11 mouse cellular contexts compared by ENCODE assay signal in the genomic region with DNA sequence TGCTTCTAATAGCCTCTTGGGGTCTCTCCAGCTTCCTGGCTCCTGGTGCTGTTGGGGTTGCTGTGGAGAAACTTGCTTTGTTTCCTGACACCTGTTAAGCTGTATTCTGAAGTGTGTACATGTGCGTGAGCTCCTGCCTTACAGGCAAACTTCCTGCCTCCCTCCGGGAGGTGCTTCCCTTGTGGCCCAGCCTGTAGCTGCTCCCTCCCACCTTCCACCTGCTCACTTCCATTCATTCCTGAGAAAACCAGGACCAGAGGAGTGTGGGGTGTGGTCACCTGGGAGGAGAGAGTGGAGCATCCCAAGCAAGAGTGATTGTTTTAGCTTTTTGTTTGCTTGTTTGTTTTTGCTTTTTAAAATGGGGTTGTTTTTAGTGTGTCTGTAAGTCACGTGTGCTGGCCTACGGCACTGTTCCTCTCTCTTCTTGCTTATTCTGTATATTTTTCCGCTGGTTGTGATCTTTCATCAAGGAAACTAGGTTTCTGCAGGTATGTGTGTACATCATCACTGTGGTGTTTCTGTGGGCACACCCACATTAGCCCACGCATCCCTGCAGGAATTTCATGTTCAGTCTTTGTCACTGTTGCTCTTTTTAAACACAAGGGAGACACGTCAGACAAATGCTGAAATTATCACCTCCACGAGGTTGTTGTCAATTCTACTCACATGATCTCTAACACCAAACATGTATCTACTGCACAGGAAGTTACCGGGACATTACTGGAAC. TPM values are rescaled to one million over a fixed set of nuclear protein-coding genes. Genes with fewer than 3 reads are reported as not detected.
DNase-seq lines count a peak whose midpoint lies in the region; ATAC-seq and TF ChIP-seq lines count a peak whose summit lies in the region.
"Had no signal": no experiment of that assay in that cellular context is flagged by ENCODE, and none has a peak within 500 bp of the region (broad histone marks: within the 10 kb centered on the region; RNA-seq: fewer than 3 reads in every experiment).

No protein-coding gene starts in this region.

- H3K4me3 ChIP-seq in heart, postnatal 0 days (ENCODE audit: low read depth, low read length), result no peak overlapping the region
- peak overlapping the region; percentile 97 for H3K4me3 ChIP-seq in cortical plate, adult 2 months (ENCODE audit: insufficient read depth, low read length)
- H3K4me3 ChIP-seq in midbrain, embryonic 13.5 days (replicated peaks), result peak overlapping the region; percentile 45

- H3K9ac ChIP-seq in heart, postnatal 0 days (replicated peaks; ENCODE audit: low read depth, low read length), result no peak overlapping the region
- 0 out of 2 replicates have a peak overlapping the region, but pooled peaks have one; percentile 0 for H3K9ac ChIP-seq in midbrain, embryonic 13.5 days (replicated peaks)

- no peak for TF ChIP-seq CTCF in heart, postnatal 0 days (IDR thresholded peaks at IDR 0.05; ENCODE audit: low read depth)
- TF ChIP-seq CTCF in cortical plate, adult 2 months (IDR thresholded peaks at IDR 0.05; ENCODE audit: extremely low read depth, insufficient read depth, low read length), result no peak

- H3K4me1 ChIP-seq in heart, postnatal 0 days (ENCODE audit: control insufficient read depth, insufficient read depth), result peaks cover 4% of the 10 kb centered on the region
- H3K4me1 ChIP-seq in cortical plate, adult 2 months (ENCODE audit: control insufficient read depth, insufficient read depth, low read length), result peaks cover 8% of the 10 kb centered on the region
- peaks cover 34% of the 10 kb centered on the region for H3K4me1 ChIP-seq in midbrain, embryonic 13.5 days (replicated peaks)

- no peak for TF ChIP-seq EP300 in heart, postnatal 0 days (IDR thresholded peaks at IDR 0.05; ENCODE audit: low read depth)

- ATAC-seq in heart, postnatal 0 days (ENCODE audit: insufficient read depth, low read depth), result no peak
- ATAC-seq in midbrain, embryonic 13.5 days, result no peak
- ATAC-seq: intestine, postnatal 0 days had no signal

- no peaks in the 10 kb centered on the region for H3K9me3 ChIP-seq in heart, postnatal 0 days (replicated peaks; ENCODE audit: control insufficient read depth, low read length)
- H3K9me3 ChIP-seq in midbrain, embryonic 13.5 days, result no peaks in the 10 kb centered on the region

- H3K27ac ChIP-seq in heart, postnatal 0 days (ENCODE audit: low read depth), result no peak overlapping the region
- no peak overlapping the region for H3K27ac ChIP-seq in cortical plate, adult 2 months (ENCODE audit: insufficient read depth, low read length)
- H3K27ac ChIP-seq in midbrain, embryonic 13.5 days, result no peak overlapping the region

- DNase-seq in heart, postnatal 0 days (ENCODE audit: low spot score), result peak; percentile 3
- DNase-seq in heart, adult 11 months, result no peak
- DNase-seq in R1 (ENCODE audit: low read depth, low spot score), result peak; percentile 13
- DNase-seq in retina, postnatal 1 day, result no peak
- no peak for DNase-seq in embryo, embryonic 10.5 days (ENCODE audit: low spot score)
- DNase-seq: adrenal gland, postnatal 10 days; kidney, postnatal 4 days had no signal

- no peak overlapping the region; the same call in 1 of the 2 replicates for H3K4me2 ChIP-seq in heart, postnatal 0 days (ENCODE audit: low read depth, low read length)
- peak overlapping the region; percentile 60 for H3K4me2 ChIP-seq in midbrain, embryonic 13.5 days (replicated peaks)

- H3K36me3 ChIP-seq in heart, postnatal 0 days (replicated peaks; ENCODE audit: control insufficient read depth, insufficient read depth, low read length), result no peaks in the 10 kb centered on the region
- H3K36me3 ChIP-seq in midbrain, embryonic 13.5 days, result no peaks in the 10 kb centered on the region

- WGBS in heart, postnatal 0 days, result 63% methylated on average over 9 of the region's 9 CpGs
- 74% methylated on average over 9 of the region's 9 CpGs for WGBS in midbrain, embryonic 13.5 days

- H3K27me3 ChIP-seq in heart, postnatal 0 days (ENCODE audit: control insufficient read depth, insufficient read depth, low read length), result peaks cover 4% of the 10 kb centered on the region; the same call in 1 of the 2 replicates
- 0 out of 2 replicates have a peak, but pooled peaks cover 3% of the 10 kb centered on the region for H3K27me3 ChIP-seq in midbrain, embryonic 13.5 days

- no peak for TF ChIP-seq POLR2A in cortical plate, adult 2 months (IDR thresholded peaks at IDR 0.05; ENCODE audit: extremely low read depth, insufficient read depth, low read length)

RNA-seq across cellular contexts. Expression of gene Gria1, which starts 2.4 kb away (rescaled TPM):
- total RNA-seq in heart, postnatal 0 days (2014; rRNA removed; ENCODE audit: low replicate concordance), result 5.6 and 17.9 TPM in 2 replicates
- polyA plus RNA-seq in heart, postnatal 0 days (2015; fragmentation: Nextera tagmentation; extraction: Ambion mirVana), result 2.0 and 2.1 TPM in 2 replicates
- 100.0 and 129 TPM in 2 replicates for polyA plus RNA-seq in cortical plate, adult 2 months (2012; rRNA removed)
- 21.3 and 26.6 TPM in 2 replicates for polyA plus RNA-seq in midbrain, embryonic 13.5 days (2015; fragmentation: Nextera tagmentation; extraction: Ambion mirVana)
- total RNA-seq: megakaryocyte progenitor cell, adult 5-6 weeks had no signal

Comparison
In these comparisons a context has a peak if more than half of its experiments do, and no peak if none do; other contexts are left out.
1. DNase-seq: peak in heart, postnatal 0 days (single experiment) and R1 (single experiment); none in heart, adult 11 months (single experiment), retina, postnatal 1 day (single experiment) and embryo, embryonic 10.5 days (single experiment).